Mouse (Mus musculus) cerebellum, adult 2 months (tissue): ENCODE measurements around the gene Cfap97.

Source experiments
- CTCF ChIP-seq: fragments of 200-500 bp; IDR thresholded peaks from 2 replicates; pipeline ENCODE4 v1.5.1; 2011; ENCODE audit warnings: low read depth, mild to moderate bottlenecking, control low read depth, low read length, moderate library complexity, borderline replicate concordance; ENCODE audit not compliant: insufficient read depth
- POLR2A ChIP-seq: fragments of 200-500 bp; IDR thresholded peaks from 2 replicates; pipeline ENCODE4 v1.6.1; 2011; ENCODE audit warnings: low read length, control low read depth, borderline replicate concordance; ENCODE audit not compliant: insufficient read depth

- TF ChIP-seq POLR2A (no peak), CTCF (no peak)
Observed at GRCm38 (mm10) chr8:46137336-46137735, 14.2 kb upstream of the Cfap97 start.
